Mouse (Mus musculus): Measurements from ENCODE around the gene Rab3gap2. TPM values are rescaled to one million over a fixed set of nuclear protein-coding genes. Genes with fewer than 3 reads are reported as not detected.

The Rab3gap2 gene
- polyA plus RNA-seq, 1 experiment from 2014 or later = 26.6 TPM

- 12% methylated on average over 10 of the region's 10 CpGs for WGBS
- Histone ChIP-seq H3K36me3 (ENCODE audit: control insufficient read depth, insufficient read depth, low read length) (no peaks in the 10 kb centered on the region), H3K9ac (ENCODE audit: low read depth, low read length) (no peak overlapping the region), H3K9me3 (replicated peaks; ENCODE audit: control insufficient read depth, low read length, poor library complexity, severe bottlenecking) (no peaks in the 10 kb centered on the region), H3K27ac (ENCODE audit: low read length) (no peak overlapping the region), H3K4me2 (ENCODE audit: low read length) (peak overlapping the region; percentile 24; the same call in 1 of the 2 replicates), H3K4me3 (ENCODE audit: low read depth, low read length) (no peak overlapping the region), H3K27me3 (ENCODE audit: control insufficient read depth, insufficient read depth, low read depth, low read length) (no peaks in the 10 kb centered on the region), H3K4me1 (ENCODE audit: control insufficient read depth, insufficient read depth, low read length) (no peaks in the 10 kb centered on the region; the same call in 1 of the 2 replicates)
- ATAC-seq = peak; percentile 17; the same call in 1 of the 2 replicates
Observed at GRCm38 (mm10) chr1:185193509-185193908, 10.4 kb upstream of the Rab3gap2 start.

- no peak for ATAC-seq
- no peak overlapping the region for H3K9ac ChIP-seq (ENCODE audit: low read depth, low read length)
- no peak overlapping the region for H3K27ac ChIP-seq (ENCODE audit: low read length)
- 79% methylated on average over 3 of the region's 3 CpGs for WGBS
- H3K4me1 ChIP-seq (ENCODE audit: control insufficient read depth, insufficient read depth, low read length) = no peaks in the 10 kb centered on the region; the same call in 1 of the 2 replicates
- no peaks in the 10 kb centered on the region for H3K27me3 ChIP-seq (ENCODE audit: control insufficient read depth, insufficient read depth, low read depth, low read length)
- H3K4me2 ChIP-seq (ENCODE audit: low read length) = no peak overlapping the region
- H3K4me3 ChIP-seq (ENCODE audit: low read depth, low read length) = no peak overlapping the region
- no peaks in the 10 kb centered on the region for H3K36me3 ChIP-seq (ENCODE audit: control insufficient read depth, insufficient read depth, low read length)
- H3K9me3 ChIP-seq (replicated peaks; ENCODE audit: control insufficient read depth, low read length, poor library complexity, severe bottlenecking) = no peaks in the 10 kb centered on the region
Observed at GRCm38 (mm10) chr1:185196323-185196722, 7.6 kb upstream of the Rab3gap2 start.

- Histone ChIP-seq H3K4me3 (ENCODE audit: low read depth, low read length) (no peak overlapping the region), H3K27ac (ENCODE audit: low read length) (peak overlapping the region; percentile 19; the same call in 1 of the 2 replicates), H3K9ac (ENCODE audit: low read depth, low read length) (no peak overlapping the region), H3K27me3 (ENCODE audit: control insufficient read depth, insufficient read depth, low read depth, low read length) (no peaks in the 10 kb centered on the region), H3K9me3 (replicated peaks; ENCODE audit: control insufficient read depth, low read length, poor library complexity, severe bottlenecking) (no peaks in the 10 kb centered on the region), H3K4me2 (ENCODE audit: low read length) (no peak overlapping the region), H3K36me3 (ENCODE audit: control insufficient read depth, insufficient read depth, low read length) (no peaks in the 10 kb centered on the region), H3K4me1 (ENCODE audit: control insufficient read depth, insufficient read depth, low read length) (peaks cover 17% of the 10 kb centered on the region)
- 28% methylated on average over 22 of the region's 22 CpGs for WGBS
- 0 out of 2 replicates have a peak, but pooled peaks have one; percentile 16 for ATAC-seq
Observed at GRCm38 (mm10) chr1:185200571-185201395, 3.1 kb upstream of the Rab3gap2 start.

GRCm38 (mm10) chr1:185201994-185202393 is 1.9 kb upstream of the Rab3gap2 start:
- Histone ChIP-seq H3K4me1 (ENCODE audit: control insufficient read depth, insufficient read depth, low read length) (peaks cover 21% of the 10 kb centered on the region), H3K9me3 (replicated peaks; ENCODE audit: control insufficient read depth, low read length, poor library complexity, severe bottlenecking) (no peaks in the 10 kb centered on the region), H3K27me3 (ENCODE audit: control insufficient read depth, insufficient read depth, low read depth, low read length) (no peaks in the 10 kb centered on the region), H3K9ac (ENCODE audit: low read depth, low read length) (no peak overlapping the region), H3K4me3 (ENCODE audit: low read depth, low read length) (no peak overlapping the region), H3K4me2 (ENCODE audit: low read length) (no peak overlapping the region), H3K27ac (ENCODE audit: low read length) (no peak overlapping the region), H3K36me3 (ENCODE audit: control insufficient read depth, insufficient read depth, low read length) (no peaks in the 10 kb centered on the region)
- no peak for ATAC-seq
- 80% methylated on average over 2 of the region's 2 CpGs for WGBS

- peak; percentile 1 for ATAC-seq
- Histone ChIP-seq H3K9ac (ENCODE audit: low read depth, low read length) (peak overlapping the region; percentile 94), H3K4me2 (ENCODE audit: low read length) (peak overlapping the region; percentile 63), H3K27ac (ENCODE audit: low read length) (peak overlapping the region; percentile 60; the same call in 1 of the 2 replicates), H3K9me3 (replicated peaks; ENCODE audit: control insufficient read depth, low read length, poor library complexity, severe bottlenecking) (no peaks in the 10 kb centered on the region), H3K36me3 (ENCODE audit: control insufficient read depth, insufficient read depth, low read length) (no peaks in the 10 kb centered on the region), H3K27me3 (ENCODE audit: control insufficient read depth, insufficient read depth, low read depth, low read length) (no peaks in the 10 kb centered on the region), H3K4me3 (ENCODE audit: low read depth, low read length) (peak overlapping the region; percentile 89), H3K4me1 (ENCODE audit: control insufficient read depth, insufficient read depth, low read length) (peaks cover 21% of the 10 kb centered on the region)
- WGBS = 4% methylated on average over 23 of the region's 23 CpGs
Observed at GRCm38 (mm10) chr1:185203196-185203908, 565 bp upstream of the Rab3gap2 start.

GRCm38 (mm10) chr1:185205090-185205489 is 1.2 kb downstream of the Rab3gap2 start:
- ATAC-seq = no peak
- H3K27me3 ChIP-seq (ENCODE audit: control insufficient read depth, insufficient read depth, low read depth, low read length) = no peaks in the 10 kb centered on the region
- no peak overlapping the region for H3K4me3 ChIP-seq (ENCODE audit: low read depth, low read length)
- peak overlapping the region; percentile 94 for H3K4me2 ChIP-seq (ENCODE audit: low read length)
- WGBS = 86% methylated on average over 8 of the region's 8 CpGs
- H3K9ac ChIP-seq (ENCODE audit: low read depth, low read length) = peak overlapping the region; percentile 47; the same call in 1 of the 2 replicates
- H3K4me1 ChIP-seq (ENCODE audit: control insufficient read depth, insufficient read depth, low read length) = peaks cover 24% of the 10 kb centered on the region
- H3K27ac ChIP-seq (ENCODE audit: low read length) = no peak overlapping the region
- H3K36me3 ChIP-seq (ENCODE audit: control insufficient read depth, insufficient read depth, low read length) = no peaks in the 10 kb centered on the region
- no peaks in the 10 kb centered on the region for H3K9me3 ChIP-seq (replicated peaks; ENCODE audit: control insufficient read depth, low read length, poor library complexity, severe bottlenecking)

- H3K9me3 ChIP-seq (replicated peaks; ENCODE audit: control insufficient read depth, low read length, poor library complexity, severe bottlenecking) = no peaks in the 10 kb centered on the region
- WGBS = 95% methylated on average over 13 of the region's 13 CpGs
- no peak overlapping the region for H3K4me2 ChIP-seq (ENCODE audit: low read length)
- no peak overlapping the region for H3K4me3 ChIP-seq (ENCODE audit: low read depth, low read length)
- ATAC-seq = no peak
- peaks cover 22% of the 10 kb centered on the region for H3K4me1 ChIP-seq (ENCODE audit: control insufficient read depth, insufficient read depth, low read length)
- H3K27me3 ChIP-seq (ENCODE audit: control insufficient read depth, insufficient read depth, low read depth, low read length) = no peaks in the 10 kb centered on the region
- no peaks in the 10 kb centered on the region for H3K36me3 ChIP-seq (ENCODE audit: control insufficient read depth, insufficient read depth, low read length)
- no peak overlapping the region for H3K27ac ChIP-seq (ENCODE audit: low read length)
- H3K9ac ChIP-seq (ENCODE audit: low read depth, low read length) = no peak overlapping the region
Observed at GRCm38 (mm10) chr1:185207851-185208595, 4.1 kb downstream of the Rab3gap2 start.

- H3K9me3 ChIP-seq (replicated peaks; ENCODE audit: control insufficient read depth, low read length, poor library complexity, severe bottlenecking) = no peaks in the 10 kb centered on the region
- 94% methylated on average over 8 of the region's 8 CpGs for WGBS
- H3K27ac ChIP-seq (ENCODE audit: low read length) = no peak overlapping the region
- H3K9ac ChIP-seq (ENCODE audit: low read depth, low read length) = no peak overlapping the region
- H3K4me1 ChIP-seq (ENCODE audit: control insufficient read depth, insufficient read depth, low read length) = peaks cover 20% of the 10 kb centered on the region
- H3K36me3 ChIP-seq (ENCODE audit: control insufficient read depth, insufficient read depth, low read length) = no peaks in the 10 kb centered on the region
- H3K4me3 ChIP-seq (ENCODE audit: low read depth, low read length) = no peak overlapping the region
- no peak overlapping the region for H3K4me2 ChIP-seq (ENCODE audit: low read length)
- no peaks in the 10 kb centered on the region for H3K27me3 ChIP-seq (ENCODE audit: control insufficient read depth, insufficient read depth, low read depth, low read length)
- no peak for ATAC-seq
Observed at GRCm38 (mm10) chr1:185208766-185209165, 4.8 kb downstream of the Rab3gap2 start.
